Mouse (Mus musculus) lung, postnatal 0 days (tissue): ENCODE results near the gene Trio.

ENCODE experiments used
- CTCF ChIP-seq: IDR thresholded peaks from 2 replicates; pipeline ENCODE4 v1.5.1; 2016; ENCODE audit warnings: antibody characterized with exemption, mild to moderate bottlenecking
- EP300 ChIP-seq: IDR thresholded peaks from 2 replicates; pipeline ENCODE4 v1.6.1; 2016; ENCODE audit warnings: antibody characterized with exemption, mild to moderate bottlenecking, control low read depth

DNA sequence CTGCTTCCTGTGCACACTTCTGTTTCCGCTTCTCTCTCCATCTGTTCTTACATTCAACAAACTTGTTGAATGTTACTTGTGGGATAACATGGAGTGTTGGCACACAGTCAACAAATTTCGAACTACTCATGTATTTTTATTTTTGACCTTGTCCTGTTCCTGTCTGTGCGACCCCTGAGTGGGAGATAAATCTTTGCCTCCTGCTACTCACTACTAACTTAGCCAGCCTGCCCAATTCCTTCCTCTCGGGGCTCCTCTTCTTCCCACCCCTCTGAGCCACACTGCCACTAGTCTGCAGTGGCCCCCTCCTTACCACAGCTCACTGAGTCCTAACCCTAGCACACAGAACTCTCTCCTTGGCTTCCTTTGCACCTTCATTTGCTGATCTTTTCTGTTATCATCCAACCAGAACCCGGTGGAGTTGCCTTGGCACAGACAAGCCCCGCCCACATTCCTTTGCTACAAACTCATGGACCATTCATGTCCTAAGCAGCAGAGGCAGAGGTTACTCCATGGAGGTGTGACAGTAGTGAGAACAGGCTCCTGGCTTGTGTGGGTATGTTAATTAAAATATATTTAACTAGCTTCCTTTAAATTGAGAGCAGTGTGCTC, 126.7 kb downstream of the Trio start:
- TF ChIP-seq CTCF: no peak
- no peak for TF ChIP-seq EP300
